Mouse (Mus musculus): ENCODE measurements at regions not wholly inside any gene's neighbourhood (a gene's known extent, or its start where the extent isn't known, plus 50 kb on each side); places are given as distances from the start of the nearest gene placed in this dataset.
A peak's percentile ranks its signal among the peaks of the same experiment; 100 is the strongest.
"Not testable (repeated sequence)": the region's sequence is repeated elsewhere in the genome, so short reads cannot be mapped to it uniquely, and the experiment has no call there.

DNA sequence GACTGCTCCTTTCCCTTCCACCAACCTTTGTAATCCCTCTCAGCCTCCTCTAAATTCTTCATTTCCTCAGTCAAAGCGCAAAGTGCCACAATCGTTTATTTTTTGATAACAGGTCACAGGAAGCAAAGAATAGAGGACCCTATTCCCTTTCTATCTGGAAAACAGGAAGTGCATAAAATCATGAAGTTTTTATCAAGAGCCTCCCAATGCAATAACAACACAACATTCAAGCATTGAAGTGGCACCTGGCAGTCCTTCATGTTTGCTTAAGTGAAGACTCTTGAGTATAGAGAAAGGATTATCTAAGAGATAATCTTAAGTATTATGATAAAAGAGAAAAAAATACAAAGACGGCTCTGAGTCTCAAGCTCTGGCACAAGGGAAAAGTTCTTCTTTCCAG lies 111.9 kb downstream of the Ibtk start:
- Histone ChIP-seq H3K4me1 (replicated peaks; ENCODE audit: control insufficient read depth, insufficient read depth, low read length) (no peaks in the 10 kb centered on the region), H3K36me3 (ENCODE audit: control insufficient read depth, insufficient read depth) (no peaks in the 10 kb centered on the region), H3K27me3 (replicated peaks; ENCODE audit: control insufficient read depth, insufficient read depth, low read length) (no peaks in the 10 kb centered on the region), H3K9me3 (ENCODE audit: control insufficient read depth, low read length) (no peaks in the 10 kb centered on the region; the same call in 1 of the 2 replicates), H3K4me2 (ENCODE audit: low read length) (no peak overlapping the region), H3K9ac (replicated peaks; ENCODE audit: low read depth, low read length) (no peak overlapping the region), H3K27ac (ENCODE audit: low read length) (no peak overlapping the region), H3K4me3 (replicated peaks; ENCODE audit: low read length) (no peak overlapping the region)
- no peak for ATAC-seq
- 81% methylated on average over 3 of the region's 3 CpGs for WGBS

DNA sequence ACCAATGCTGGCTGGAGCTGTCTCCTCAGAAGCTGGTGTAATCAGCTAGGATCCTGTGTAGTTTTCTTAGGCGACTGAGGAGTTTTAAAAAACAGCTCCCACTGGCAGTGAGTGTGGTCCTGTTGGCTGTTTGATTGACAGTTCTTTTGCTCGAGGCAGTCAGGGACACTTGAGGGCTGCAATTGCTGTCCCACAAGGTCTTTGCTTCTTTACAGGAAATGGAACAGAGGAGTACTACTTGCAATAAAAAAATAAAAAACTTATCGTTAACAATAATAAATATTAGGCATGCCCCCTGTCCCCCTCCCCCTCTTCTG lies 113.0 kb downstream of the Ibtk start:
- Histone ChIP-seq H3K4me2 (ENCODE audit: low read length) (no peak overlapping the region), H3K36me3 (ENCODE audit: control insufficient read depth, insufficient read depth) (no peaks in the 10 kb centered on the region), H3K27ac (ENCODE audit: low read length) (no peak overlapping the region), H3K9ac (replicated peaks; ENCODE audit: low read depth, low read length) (no peak overlapping the region), H3K9me3 (ENCODE audit: control insufficient read depth, low read length) (no peaks in the 10 kb centered on the region; the same call in 1 of the 2 replicates), H3K4me3 (replicated peaks; ENCODE audit: low read length) (no peak overlapping the region), H3K4me1 (replicated peaks; ENCODE audit: control insufficient read depth, insufficient read depth, low read length) (no peaks in the 10 kb centered on the region), H3K27me3 (replicated peaks; ENCODE audit: control insufficient read depth, insufficient read depth, low read length) (no peaks in the 10 kb centered on the region)
- ATAC-seq, result no peak
- WGBS, result 57% methylated on average over 3 of the region's 3 CpGs

DNA sequence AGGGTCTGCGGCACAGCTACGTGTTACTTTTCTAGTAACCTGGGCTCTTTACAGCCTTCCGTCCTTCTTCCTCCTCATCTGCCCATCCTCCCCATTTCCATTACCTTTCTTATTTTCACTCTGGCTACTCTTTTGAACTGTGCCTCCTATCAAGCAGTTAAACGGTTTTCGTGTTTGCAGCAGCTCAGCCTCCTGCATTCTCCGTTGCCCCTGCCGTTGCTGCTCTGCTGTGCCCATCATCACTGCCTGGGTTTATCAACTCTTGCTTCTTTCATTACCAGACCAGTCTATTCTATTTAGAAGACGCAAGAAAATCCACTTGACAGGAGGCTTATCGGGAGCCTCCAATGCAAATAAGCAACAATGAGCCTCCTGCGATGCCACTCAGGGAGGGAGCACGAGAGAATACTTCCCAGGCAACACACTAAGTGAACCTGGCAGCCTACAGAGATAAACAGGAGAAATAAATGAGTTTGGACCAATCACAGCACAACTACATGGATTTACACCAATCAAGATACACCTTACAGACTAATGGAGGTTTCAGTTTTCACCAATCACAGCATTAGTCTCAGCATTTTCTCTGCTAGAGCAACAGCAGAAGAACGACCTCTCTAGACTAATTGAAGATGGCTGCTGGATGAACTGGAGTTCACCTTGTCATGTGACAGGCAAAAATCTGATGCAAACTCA lies 113.5 kb downstream of the Ibtk start:
- 84% methylated on average over 12 of the region's 12 CpGs for WGBS
- Histone ChIP-seq H3K27ac (ENCODE audit: low read length) (no peak overlapping the region), H3K36me3 (ENCODE audit: control insufficient read depth, insufficient read depth) (no peaks in the 10 kb centered on the region), H3K4me3 (replicated peaks; ENCODE audit: low read length) (no peak overlapping the region), H3K4me1 (replicated peaks; ENCODE audit: control insufficient read depth, insufficient read depth, low read length) (no peaks in the 10 kb centered on the region), H3K27me3 (replicated peaks; ENCODE audit: control insufficient read depth, insufficient read depth, low read length) (no peaks in the 10 kb centered on the region), H3K9ac (replicated peaks; ENCODE audit: low read depth, low read length) (no peak overlapping the region), H3K4me2 (ENCODE audit: low read length) (no peak overlapping the region), H3K9me3 (ENCODE audit: control insufficient read depth, low read length) (no peaks in the 10 kb centered on the region; the same call in 1 of the 2 replicates)
- no peak for ATAC-seq

DNA sequence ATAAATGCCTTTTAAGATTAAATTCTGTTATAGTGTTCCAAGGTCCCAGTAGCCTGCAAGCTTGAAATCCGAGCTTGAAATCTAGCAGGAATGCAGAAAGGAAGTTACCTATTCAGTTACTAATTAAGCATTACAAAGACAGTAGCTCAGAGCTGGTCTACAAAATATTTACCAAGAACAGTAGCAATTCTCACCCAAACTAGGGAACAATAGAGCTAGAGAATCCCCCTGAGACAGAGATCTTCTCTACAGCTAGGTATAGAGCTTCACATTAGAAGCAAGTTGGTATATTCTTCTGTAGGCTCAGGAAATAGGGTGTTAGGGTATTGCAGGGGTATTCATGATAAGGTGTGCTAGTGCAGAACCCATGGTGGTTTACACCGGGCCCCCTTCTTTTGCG lies 114.3 kb downstream of the Ibtk start:
- H3K27ac ChIP-seq (ENCODE audit: low read length); ATAC-seq; H3K9ac ChIP-seq (replicated peaks; ENCODE audit: low read depth, low read length); H3K36me3 ChIP-seq (ENCODE audit: control insufficient read depth, insufficient read depth); H3K4me2 ChIP-seq (ENCODE audit: low read length); H3K9me3 ChIP-seq (ENCODE audit: control insufficient read depth, low read length); H3K4me3 ChIP-seq (replicated peaks; ENCODE audit: low read length); H3K4me1 ChIP-seq (replicated peaks; ENCODE audit: control insufficient read depth, insufficient read depth, low read length); H3K27me3 ChIP-seq (replicated peaks; ENCODE audit: control insufficient read depth, insufficient read depth, low read length): not testable (repeated sequence)
- WGBS, result 70% methylated on average over 3 of the region's 3 CpGs

GRCm38 (mm10) chr9:85617972-85618371 lies 131.2 kb downstream of the Ibtk start:
- H3K4me2 ChIP-seq (ENCODE audit: low read length), result no peak overlapping the region

GRCm38 (mm10) chr9:85617177-85617777 lies 131.9 kb downstream of the Ibtk start:
- no peak for ATAC-seq
- Histone ChIP-seq H3K4me2 (ENCODE audit: low read length) (no peak overlapping the region), H3K4me1 (replicated peaks; ENCODE audit: control insufficient read depth, insufficient read depth, low read length) (no peaks in the 10 kb centered on the region), H3K36me3 (ENCODE audit: control insufficient read depth, insufficient read depth) (no peaks in the 10 kb centered on the region), H3K27me3 (replicated peaks; ENCODE audit: control insufficient read depth, insufficient read depth, low read length) (peaks cover 3% of the 10 kb centered on the region; the same call in 1 of the 2 replicates), H3K9ac (replicated peaks; ENCODE audit: low read depth, low read length) (no peak overlapping the region), H3K27ac (ENCODE audit: low read length) (no peak overlapping the region), H3K9me3 (ENCODE audit: control insufficient read depth, low read length) (no peaks in the 10 kb centered on the region), H3K4me3 (replicated peaks; ENCODE audit: low read length) (no peak overlapping the region)
- 62% methylated on average over 2 of the region's 2 CpGs for WGBS

More at GRCm38 (mm10) chr9:85617972-85618371, 131.2 kb downstream of the Ibtk start:
- ATAC-seq, result no peak
- Histone ChIP-seq H3K4me3 (replicated peaks; ENCODE audit: low read length) (no peak overlapping the region), H3K36me3 (ENCODE audit: control insufficient read depth, insufficient read depth) (no peaks in the 10 kb centered on the region), H3K4me1 (replicated peaks; ENCODE audit: control insufficient read depth, insufficient read depth, low read length) (no peaks in the 10 kb centered on the region), H3K9me3 (ENCODE audit: control insufficient read depth, low read length) (no peaks in the 10 kb centered on the region), H3K27me3 (replicated peaks; ENCODE audit: control insufficient read depth, insufficient read depth, low read length) (peaks cover 3% of the 10 kb centered on the region; the same call in 1 of the 2 replicates), H3K9ac (replicated peaks; ENCODE audit: low read depth, low read length) (no peak overlapping the region), H3K27ac (ENCODE audit: low read length) (no peak overlapping the region)
- 79% methylated on average over 3 of the region's 3 CpGs for WGBS

DNA sequence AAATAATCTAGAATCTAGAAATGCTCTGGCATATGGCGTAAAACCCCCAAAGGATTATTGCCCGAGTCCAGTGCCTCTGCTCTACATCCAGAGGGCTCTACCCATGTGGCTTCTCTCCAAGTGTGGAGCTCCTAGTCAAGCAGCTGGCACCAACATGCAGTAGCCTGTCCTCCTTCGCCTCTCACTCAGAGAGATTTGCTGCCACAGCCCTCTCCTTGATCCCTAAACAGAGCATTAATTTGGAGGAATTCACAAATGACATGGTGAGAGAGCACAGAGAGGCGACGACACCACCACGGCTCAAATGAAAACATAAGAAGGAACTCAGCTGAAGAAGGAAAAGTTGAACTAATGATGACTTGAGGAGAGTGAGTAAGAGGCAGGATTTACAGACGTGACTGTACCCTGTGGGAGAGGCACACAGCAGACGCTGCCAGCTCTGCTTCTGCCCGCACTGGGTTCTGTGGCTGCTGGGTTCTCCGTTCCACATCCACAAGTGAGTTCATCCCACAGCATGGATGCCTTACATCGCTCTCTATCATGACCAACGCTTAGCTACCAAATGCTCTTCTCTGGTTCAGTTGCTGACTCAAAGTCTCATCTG lies 132.8 kb downstream of the Ibtk start:
- no peak overlapping the region for H3K27ac ChIP-seq (ENCODE audit: low read length)
- H3K4me1 ChIP-seq (replicated peaks; ENCODE audit: control insufficient read depth, insufficient read depth, low read length), result no peaks in the 10 kb centered on the region
- H3K9me3 ChIP-seq (ENCODE audit: control insufficient read depth, low read length), result no peaks in the 10 kb centered on the region
- H3K4me2 ChIP-seq (ENCODE audit: low read length), result no peak overlapping the region
- no peak overlapping the region for H3K4me3 ChIP-seq (replicated peaks; ENCODE audit: low read length)
- H3K36me3 ChIP-seq (ENCODE audit: control insufficient read depth, insufficient read depth), result no peaks in the 10 kb centered on the region
- H3K9ac ChIP-seq (replicated peaks; ENCODE audit: low read depth, low read length), result no peak overlapping the region
- no peak for ATAC-seq
- 80% methylated on average over 12 of the region's 12 CpGs for WGBS
- peaks cover 3% of the 10 kb centered on the region; the same call in 1 of the 2 replicates for H3K27me3 ChIP-seq (replicated peaks; ENCODE audit: control insufficient read depth, insufficient read depth, low read length)

DNA sequence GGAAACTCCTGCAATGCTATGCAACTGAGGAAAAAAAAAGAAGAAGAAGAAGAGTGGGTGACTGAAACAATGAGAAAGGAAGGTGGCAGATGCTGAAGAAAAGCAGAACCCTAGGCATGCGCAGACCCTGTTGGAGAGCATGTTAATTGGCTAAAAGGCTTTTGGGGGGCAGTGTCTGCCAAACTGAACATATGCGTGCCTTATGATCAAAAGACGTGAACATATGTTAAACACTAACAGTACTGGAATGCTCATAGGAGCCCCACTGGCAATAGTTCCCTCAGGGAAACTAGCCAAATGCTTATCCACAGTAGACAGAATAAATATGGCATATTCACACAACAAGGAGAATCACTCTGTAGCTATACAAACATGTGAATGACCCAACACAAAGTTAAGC lies 140.0 kb downstream of the Ibtk start:
- peak; percentile 99 for ATAC-seq
- Histone ChIP-seq H3K9me3 (ENCODE audit: control insufficient read depth, low read length) (no peaks in the 10 kb centered on the region), H3K27me3 (replicated peaks; ENCODE audit: control insufficient read depth, insufficient read depth, low read length) (peaks cover 5% of the 10 kb centered on the region; the same call in 1 of the 2 replicates), H3K9ac (replicated peaks; ENCODE audit: low read depth, low read length) (no peak overlapping the region), H3K36me3 (ENCODE audit: control insufficient read depth, insufficient read depth) (no peaks in the 10 kb centered on the region), H3K4me1 (replicated peaks; ENCODE audit: control insufficient read depth, insufficient read depth, low read length) (0 out of 2 replicates have a peak, but pooled peaks cover 2% of the 10 kb centered on the region), H3K27ac (ENCODE audit: low read length) (no peak overlapping the region), H3K4me2 (ENCODE audit: low read length) (no peak overlapping the region), H3K4me3 (replicated peaks; ENCODE audit: low read length) (no peak overlapping the region)
- WGBS, result 41% methylated on average over 3 of the region's 3 CpGs

GRCm38 (mm10) chr9:85596959-85597358 lies 152.2 kb downstream of the Ibtk start:
- Histone ChIP-seq H3K9ac (replicated peaks; ENCODE audit: low read depth, low read length) (no peak overlapping the region), H3K4me2 (ENCODE audit: low read length) (no peak overlapping the region), H3K27ac (ENCODE audit: low read length) (no peak overlapping the region), H3K4me3 (replicated peaks; ENCODE audit: low read length) (no peak overlapping the region), H3K27me3 (replicated peaks; ENCODE audit: control insufficient read depth, insufficient read depth, low read length) (0 out of 2 replicates have a peak, but pooled peaks cover 2% of the 10 kb centered on the region), H3K4me1 (replicated peaks; ENCODE audit: control insufficient read depth, insufficient read depth, low read length) (no peaks in the 10 kb centered on the region), H3K36me3 (ENCODE audit: control insufficient read depth, insufficient read depth) (no peaks in the 10 kb centered on the region), H3K9me3 (ENCODE audit: control insufficient read depth, low read length) (no peaks in the 10 kb centered on the region)
- no peak for ATAC-seq
- 44% methylated on average over 2 of the region's 2 CpGs for WGBS
